Mouse (Mus musculus): ENCODE results near the gene Asb16. TPM values are rescaled to one million over a fixed set of nuclear protein-coding genes. Genes with fewer than 3 reads are reported as not detected.

Asb16 gene
- polyA plus RNA-seq, 1 experiment from 2014 or later: 0.09 TPM

GRCm38 (mm10) chr11:102317901-102318575 is 49.5 kb downstream of the Asb16 start:
- H3K4me3 ChIP-seq (ENCODE audit: low read depth, low read length): peak overlapping the region; percentile 97
- 0% methylated on average over 31 of the region's 77 CpGs for whole genome bisulfite sequencing
- no peaks in the 10 kb centered on the region for H3K4me1 ChIP-seq (replicated peaks; ENCODE audit: control insufficient read depth, insufficient read depth, low read length)
- no peak for TF ChIP-seq CTCF (IDR thresholded peaks at IDR 0.05; ENCODE audit: low read depth)
- peak overlapping the region; percentile 98 for H3K9ac ChIP-seq (ENCODE audit: low read depth, low read length)
- no peaks in the 10 kb centered on the region for H3K9me3 ChIP-seq (ENCODE audit: control insufficient read depth)
- ATAC-seq: peak; percentile 39
- no peaks in the 10 kb centered on the region; the same call in 1 of the 2 replicates for H3K27me3 ChIP-seq (replicated peaks; ENCODE audit: control insufficient read depth, insufficient read depth, low read length)
- peak overlapping the region; percentile 99 for H3K27ac ChIP-seq (ENCODE audit: low read depth, low read length)
- peaks cover 16% of the 10 kb centered on the region for H3K36me3 ChIP-seq (ENCODE audit: control insufficient read depth, insufficient read depth)
- peak overlapping the region; percentile 89 for H3K4me2 ChIP-seq (replicated peaks; ENCODE audit: low read depth)

GRCm38 (mm10) chr11:102318576-102319409 is 50.2 kb downstream of the Asb16 start:
- Histone ChIP-seq H3K27me3 (replicated peaks; ENCODE audit: control insufficient read depth, insufficient read depth, low read length) (no peaks in the 10 kb centered on the region; the same call in 1 of the 2 replicates), H3K36me3 (ENCODE audit: control insufficient read depth, insufficient read depth) (peaks cover 9% of the 10 kb centered on the region), H3K4me2 (replicated peaks; ENCODE audit: low read depth) (peak overlapping the region; percentile 89), H3K9me3 (ENCODE audit: control insufficient read depth) (no peaks in the 10 kb centered on the region), H3K9ac (ENCODE audit: low read depth, low read length) (peak overlapping the region; percentile 98), H3K4me3 (ENCODE audit: low read depth, low read length) (peak overlapping the region; percentile 97), H3K27ac (ENCODE audit: low read depth, low read length) (peak overlapping the region; percentile 99), H3K4me1 (replicated peaks; ENCODE audit: control insufficient read depth, insufficient read depth, low read length) (no peaks in the 10 kb centered on the region)
- TF ChIP-seq CTCF (IDR thresholded peaks at IDR 0.05; ENCODE audit: low read depth): no peak
- WGBS: under 1% methylated on average over 67 of the region's 84 CpGs
- peak; percentile 15; the same call in 1 of the 2 replicates for ATAC-seq

- Histone ChIP-seq H3K27ac (ENCODE audit: low read depth, low read length) (peak within 1 kb of the TSS; percentile 99), H3K27me3 (replicated peaks; ENCODE audit: control insufficient read depth, insufficient read depth, low read length) (no peaks in the 10 kb centered on the region; the same call in 1 of the 2 replicates), H3K4me1 (replicated peaks; ENCODE audit: control insufficient read depth, insufficient read depth, low read length) (no peaks in the 10 kb centered on the region), H3K9ac (ENCODE audit: low read depth, low read length) (peak within 1 kb of the TSS; percentile 98), H3K4me3 (ENCODE audit: low read depth, low read length) (peak within 1 kb of the TSS; percentile 97), H3K36me3 (ENCODE audit: control insufficient read depth, insufficient read depth) (peaks cover 3% of the 10 kb centered on the region; the same call in 1 of the 2 replicates), H3K9me3 (ENCODE audit: control insufficient read depth) (no peaks in the 10 kb centered on the region), H3K4me2 (replicated peaks; ENCODE audit: low read depth) (peak within 1 kb of the TSS; percentile 89)
- no peak; the same call in 1 of the 2 replicates for TF ChIP-seq CTCF (IDR thresholded peaks at IDR 0.05; ENCODE audit: low read depth)
- WGBS: 1% methylated on average over 25 of the region's 25 CpGs
- ATAC-seq: peak; percentile 5; the same call in 1 of the 2 replicates
These were observed 50.9 kb downstream of the Asb16 start, which contains the start of gene Ubtf for GRCm38 (mm10) chr11:102319410-102319792. Ubtf (minus strand) TSS chr11:102319742.

GRCm38 (mm10) chr11:102319941-102320685 is 51.6 kb downstream of the Asb16 start:
- no peak for ATAC-seq
- Histone ChIP-seq H3K4me3 (ENCODE audit: low read depth, low read length) (peak overlapping the region; percentile 97), H3K4me2 (replicated peaks; ENCODE audit: low read depth) (peak overlapping the region; percentile 89), H3K4me1 (replicated peaks; ENCODE audit: control insufficient read depth, insufficient read depth, low read length) (no peaks in the 10 kb centered on the region), H3K27me3 (replicated peaks; ENCODE audit: control insufficient read depth, insufficient read depth, low read length) (no peaks in the 10 kb centered on the region; the same call in 1 of the 2 replicates), H3K27ac (ENCODE audit: low read depth, low read length) (peak overlapping the region; percentile 99), H3K9me3 (ENCODE audit: control insufficient read depth) (no peaks in the 10 kb centered on the region), H3K36me3 (ENCODE audit: control insufficient read depth, insufficient read depth) (no peaks in the 10 kb centered on the region), H3K9ac (ENCODE audit: low read depth, low read length) (peak overlapping the region; percentile 98)
- WGBS: 1% methylated on average over 38 of the region's 38 CpGs
- no peak for TF ChIP-seq CTCF (IDR thresholded peaks at IDR 0.05; ENCODE audit: low read depth)

- Histone ChIP-seq H3K4me2 (replicated peaks; ENCODE audit: low read depth) (peak overlapping the region; percentile 89), H3K36me3 (ENCODE audit: control insufficient read depth, insufficient read depth) (no peaks in the 10 kb centered on the region), H3K27me3 (replicated peaks; ENCODE audit: control insufficient read depth, insufficient read depth, low read length) (no peaks in the 10 kb centered on the region; the same call in 1 of the 2 replicates), H3K27ac (ENCODE audit: low read depth, low read length) (peak overlapping the region; percentile 99), H3K9ac (ENCODE audit: low read depth, low read length) (peak overlapping the region; percentile 98; the same call in 1 of the 2 replicates), H3K9me3 (ENCODE audit: control insufficient read depth) (no peaks in the 10 kb centered on the region), H3K4me1 (replicated peaks; ENCODE audit: control insufficient read depth, insufficient read depth, low read length) (no peaks in the 10 kb centered on the region), H3K4me3 (ENCODE audit: low read depth, low read length) (peak overlapping the region; percentile 97)
- 18% methylated on average over 10 of the region's 10 CpGs for WGBS
- no peak for TF ChIP-seq CTCF (IDR thresholded peaks at IDR 0.05; ENCODE audit: low read depth)
- ATAC-seq: no peak
These were observed 52.1 kb downstream of the Asb16 start for GRCm38 (mm10) chr11:102320686-102321005.
